In genomic region chr12:76092789-76093466, GRCm38 (mm10) we compare ENCODE assay signal across 26 mouse cellular contexts.
A peak's percentile ranks its signal among the peaks of the same experiment; 100 is the strongest.
DNase-seq lines count a peak whose midpoint lies in the region; ATAC-seq and TF ChIP-seq lines count a peak whose summit lies in the region.
"Had no signal": no experiment of that assay in that cellular context is flagged by ENCODE, and none has a peak within 500 bp of the region (broad histone marks: within the 10 kb centered on the region; RNA-seq: fewer than 3 reads in every experiment).

No protein-coding gene starts in this region.

- ATAC-seq in heart, embryonic 13.5 days (ENCODE audit: extremely low read depth, insufficient number of reproducible peaks, low FRiP score, low TSS enrichment): no peak
- ATAC-seq in heart, postnatal 0 days (ENCODE audit: insufficient read depth, low read depth): peak; percentile 62
- ATAC-seq in intestine, embryonic 16.5 days: peak; percentile 64
- ATAC-seq: CD4-positive, CD25-positive, alpha-beta regulatory T cell, adult 4 months; forebrain, embryonic 14.5 days; forebrain, postnatal 0 days had no signal

- no peaks in the 10 kb centered on the region for H3K27me3 ChIP-seq in heart, embryonic 13.5 days (replicated peaks)
- H3K27me3 ChIP-seq in heart, postnatal 0 days (ENCODE audit: control insufficient read depth, insufficient read depth, low read length): no peaks in the 10 kb centered on the region
- H3K27me3 ChIP-seq in intestine, embryonic 16.5 days (replicated peaks; ENCODE audit: control insufficient read depth, insufficient read depth, low read length): no peaks in the 10 kb centered on the region
- H3K27me3 ChIP-seq in small intestine, adult 2 months (ENCODE audit: control insufficient read depth, insufficient read depth, low read length): no peaks in the 10 kb centered on the region
- H3K27me3 ChIP-seq: embryonic facial prominence, embryonic 12.5 days; embryonic facial prominence, embryonic 15.5 days; heart, embryonic 15.5 days; hindbrain, embryonic 12.5 days; hindbrain, embryonic 15.5 days had no signal

- peaks cover 79% of the 10 kb centered on the region for H3K36me3 ChIP-seq in heart, embryonic 13.5 days
- H3K36me3 ChIP-seq in heart, postnatal 0 days (replicated peaks; ENCODE audit: control insufficient read depth, insufficient read depth, low read length): peaks cover 41% of the 10 kb centered on the region
- H3K36me3 ChIP-seq in intestine, embryonic 16.5 days (ENCODE audit: control insufficient read depth, insufficient read depth, low read length): no peaks in the 10 kb centered on the region; the same call in 1 of the 2 replicates
- peaks cover 37% of the 10 kb centered on the region for H3K36me3 ChIP-seq in small intestine, adult 2 months (ENCODE audit: control insufficient read depth, insufficient read depth, low read length)

- no peaks in the 10 kb centered on the region for H3K9me3 ChIP-seq in heart, embryonic 13.5 days
- no peaks in the 10 kb centered on the region for H3K9me3 ChIP-seq in heart, postnatal 0 days (replicated peaks; ENCODE audit: control insufficient read depth, low read length)
- no peaks in the 10 kb centered on the region for H3K9me3 ChIP-seq in intestine, embryonic 16.5 days (ENCODE audit: control insufficient read depth, low read length)
- H3K9me3 ChIP-seq: embryonic facial prominence, embryonic 12.5 days; embryonic facial prominence, embryonic 15.5 days; heart, embryonic 15.5 days; hindbrain, embryonic 12.5 days; hindbrain, embryonic 15.5 days had no signal

- TF ChIP-seq EP300 in heart, postnatal 0 days (IDR thresholded peaks at IDR 0.05; ENCODE audit: low read depth): no peak

- H3K4me2 ChIP-seq in heart, embryonic 13.5 days: no peak overlapping the region
- H3K4me2 ChIP-seq in heart, postnatal 0 days (ENCODE audit: low read depth, low read length): no peak overlapping the region
- no peak overlapping the region for H3K4me2 ChIP-seq in intestine, embryonic 16.5 days (ENCODE audit: low read depth, low read length)
- H3K4me2 ChIP-seq: embryonic facial prominence, embryonic 12.5 days; embryonic facial prominence, embryonic 15.5 days; heart, embryonic 15.5 days; hindbrain, embryonic 12.5 days; hindbrain, embryonic 15.5 days had no signal

- H3K27ac ChIP-seq in heart, embryonic 13.5 days (replicated peaks): peak overlapping the region; percentile 21; the same call in 1 of the 2 replicates
- H3K27ac ChIP-seq in heart, postnatal 0 days (ENCODE audit: low read depth): peak overlapping the region; percentile 34; the same call in 1 of the 2 replicates
- 0 out of 2 replicates have a peak overlapping the region, but pooled peaks have one; percentile 10 for H3K27ac ChIP-seq in intestine, embryonic 16.5 days (ENCODE audit: low read length)
- H3K27ac ChIP-seq in small intestine, adult 2 months (ENCODE audit: insufficient read depth, low read depth, low read length): peak overlapping the region; percentile 17; the same call in 1 of the 2 replicates
- H3K27ac ChIP-seq: embryonic facial prominence, embryonic 12.5 days; embryonic facial prominence, embryonic 15.5 days; gastrocnemius, adult 2 months; heart, embryonic 15.5 days; hindbrain, embryonic 12.5 days; hindbrain, embryonic 15.5 days had no signal

- 41% methylated on average over 11 of the region's 11 CpGs for WGBS in heart, embryonic 13.5 days
- 43% methylated on average over 11 of the region's 11 CpGs for WGBS in heart, postnatal 0 days
- 62% methylated on average over 11 of the region's 11 CpGs for WGBS in intestine, embryonic 16.5 days
- 39% methylated on average over 11 of the region's 11 CpGs for WGBS in small intestine, adult 2 months

- peaks cover 33% of the 10 kb centered on the region for H3K4me1 ChIP-seq in heart, embryonic 13.5 days
- peaks cover 20% of the 10 kb centered on the region for H3K4me1 ChIP-seq in heart, postnatal 0 days (ENCODE audit: control insufficient read depth, insufficient read depth)
- 0 out of 2 replicates have a peak, but pooled peaks cover 4% of the 10 kb centered on the region for H3K4me1 ChIP-seq in intestine, embryonic 16.5 days (ENCODE audit: control insufficient read depth, insufficient read depth, low read length)
- peaks cover 10% of the 10 kb centered on the region for H3K4me1 ChIP-seq in small intestine, adult 2 months (ENCODE audit: control insufficient read depth, insufficient read depth, insufficient read length, low read length)
- H3K4me1 ChIP-seq: hindbrain, embryonic 12.5 days had no signal

- H3K9ac ChIP-seq in heart, embryonic 13.5 days: no peak overlapping the region
- no peak overlapping the region for H3K9ac ChIP-seq in heart, postnatal 0 days (replicated peaks; ENCODE audit: low read depth, low read length)
- H3K9ac ChIP-seq in intestine, embryonic 16.5 days (ENCODE audit: low read depth, low read length): no peak overlapping the region
- H3K9ac ChIP-seq: embryonic facial prominence, embryonic 12.5 days; embryonic facial prominence, embryonic 15.5 days; forebrain, postnatal 0 days; heart, embryonic 15.5 days; hindbrain, embryonic 12.5 days; hindbrain, embryonic 15.5 days had no signal

- no peak overlapping the region for H3K4me3 ChIP-seq in heart, embryonic 13.5 days
- no peak overlapping the region for H3K4me3 ChIP-seq in heart, postnatal 0 days (ENCODE audit: low read depth, low read length)
- no peak overlapping the region for H3K4me3 ChIP-seq in intestine, embryonic 16.5 days (ENCODE audit: low read length)
- no peak overlapping the region for H3K4me3 ChIP-seq in small intestine, adult 2 months (ENCODE audit: low read depth, low read length)
- H3K4me3 ChIP-seq: embryonic facial prominence, embryonic 12.5 days; embryonic facial prominence, embryonic 15.5 days; gastrocnemius, adult 2 months; heart, embryonic 15.5 days; hindbrain, embryonic 12.5 days; hindbrain, embryonic 15.5 days had no signal

- intact Hi-C loops in heart, postnatal 10 days (cut with DNase I): no loop called here

- no peak for TF ChIP-seq CTCF in heart, postnatal 0 days (IDR thresholded peaks at IDR 0.05; ENCODE audit: low read depth)
- TF ChIP-seq CTCF in small intestine, adult 2 months (IDR thresholded peaks at IDR 0.05; ENCODE audit: extremely low read depth, insufficient read length, insufficient replicate concordance, low read depth, low read length): no peak

- no peak for TF ChIP-seq POLR2A in small intestine, adult 2 months (IDR thresholded peaks at IDR 0.05; ENCODE audit: low read depth, low read length)

- no peak for DNase-seq in heart, adult 8-10 months (ENCODE audit: low spot score)
- DNase-seq in heart, postnatal 0 days (ENCODE audit: low spot score): peak; percentile 23
- no peak for DNase-seq in heart, postnatal 10 days
- no peak for DNase-seq in spleen, postnatal 14 days (ENCODE audit: low spot score in 2 of 2)
- DNase-seq: adrenal gland, adult 2 months; adrenal gland, postnatal 14 days; cerebellum, adult 11 months; cerebellum, adult 2 months; cerebellum, adult 9-11 months; cerebellum, postnatal 25 days; forebrain, postnatal 0 days; gastrocnemius, adult 2 months; gastrocnemius, postnatal 14 days; heart, adult 11 months; kidney, adult 11 months; kidney, adult 8-10 months had no signal
